Comparison of ENCODE assay signal across 13 mouse cellular contexts in genomic region chr9:119010156-119010710, GRCm38 (mm10). TPM values are rescaled to one million over a fixed set of nuclear protein-coding genes. Genes with fewer than 3 reads are reported as not detected.
A peak's percentile ranks its signal among the peaks of the same experiment; 100 is the strongest.
DNase-seq lines count a peak whose midpoint lies in the region; ATAC-seq lines count a peak whose summit lies in the region.
"Had no signal": no experiment of that assay in that cellular context is flagged by ENCODE, and none has a peak within 500 bp of the region (broad histone marks: within the 10 kb centered on the region; RNA-seq: fewer than 3 reads in every experiment).

No protein-coding gene starts in this region.

- H3K9me3 ChIP-seq in kidney, embryonic 15.5 days (replicated peaks), result no peaks in the 10 kb centered on the region
- H3K9me3 ChIP-seq in lung, embryonic 16.5 days (ENCODE audit: control insufficient read depth, low read length), result no peaks in the 10 kb centered on the region
- H3K9me3 ChIP-seq: midbrain, embryonic 15.5 days had no signal

- H3K4me1 ChIP-seq in kidney, embryonic 15.5 days, result peaks cover 28% of the 10 kb centered on the region
- peaks cover 36% of the 10 kb centered on the region for H3K4me1 ChIP-seq in lung, embryonic 16.5 days (replicated peaks; ENCODE audit: control insufficient read depth, insufficient read depth, low read length)

- peak; percentile 81 for DNase-seq in urinary bladder, postnatal 14 days (ENCODE audit: low spot score)
- no peak for DNase-seq in urinary bladder, postnatal 10 days (ENCODE audit: low spot score)
- DNase-seq in gastrocnemius, postnatal 25 days, result no peak
- DNase-seq in right cerebral cortex, postnatal 10 days (ENCODE audit: low spot score in 2 of 2), result no peak
- no peak for DNase-seq in adrenal gland, postnatal 4 days (ENCODE audit: low spot score in 2 of 2)
- DNase-seq: cerebellum, postnatal 10 days; heart, postnatal 10 days had no signal

- peaks cover 43% of the 10 kb centered on the region for H3K36me3 ChIP-seq in kidney, embryonic 15.5 days
- H3K36me3 ChIP-seq in lung, embryonic 16.5 days (ENCODE audit: control insufficient read depth, insufficient read depth, low read length), result peaks cover 13% of the 10 kb centered on the region
- H3K36me3 ChIP-seq: midbrain, embryonic 15.5 days had no signal

- H3K27me3 ChIP-seq in kidney, embryonic 15.5 days, result no peaks in the 10 kb centered on the region
- H3K27me3 ChIP-seq in lung, embryonic 16.5 days (ENCODE audit: control insufficient read depth, insufficient read depth, low read depth, low read length), result no peaks in the 10 kb centered on the region
- H3K27me3 ChIP-seq: midbrain, embryonic 15.5 days had no signal

- H3K4me3 ChIP-seq in kidney, embryonic 15.5 days (replicated peaks), result no peak overlapping the region
- H3K4me3 ChIP-seq in lung, embryonic 16.5 days (ENCODE audit: low read length), result no peak overlapping the region
- H3K4me3 ChIP-seq: erythroblast, embryonic 14.5 days; left cerebral cortex, adult 2 months; midbrain, embryonic 15.5 days had no signal

- H3K9ac ChIP-seq in kidney, embryonic 15.5 days, result no peak overlapping the region
- no peak overlapping the region for H3K9ac ChIP-seq in lung, embryonic 16.5 days (ENCODE audit: low read length)
- H3K9ac ChIP-seq: liver, embryonic 14.5 days; midbrain, embryonic 15.5 days had no signal

- H3K4me2 ChIP-seq in kidney, embryonic 15.5 days, result no peak overlapping the region
- peak overlapping the region; percentile 4; the same call in 1 of the 2 replicates for H3K4me2 ChIP-seq in lung, embryonic 16.5 days (ENCODE audit: low read depth, low read length)
- H3K4me2 ChIP-seq: midbrain, embryonic 15.5 days had no signal

- ATAC-seq in kidney, embryonic 15.5 days (replicated peaks; ENCODE audit: low FRiP score), result peak; percentile 52; the same call in 1 of the 2 replicates
- ATAC-seq in lung, embryonic 16.5 days (ENCODE audit: low read depth), result peak; percentile 89
- ATAC-seq: midbrain, embryonic 15.5 days had no signal

- WGBS in kidney, embryonic 15.5 days, result 79% methylated on average over 13 of the region's 13 CpGs
- WGBS in lung, embryonic 16.5 days, result 65% methylated on average over 13 of the region's 13 CpGs

- H3K27ac ChIP-seq in kidney, embryonic 15.5 days, result peak overlapping the region; percentile 51; the same call in 1 of the 2 replicates
- H3K27ac ChIP-seq in lung, embryonic 16.5 days (ENCODE audit: low read length), result peak overlapping the region; percentile 90
- H3K27ac ChIP-seq: left cerebral cortex, adult 2 months; liver, embryonic 14.5 days; midbrain, embryonic 15.5 days had no signal

RNA-seq across cellular contexts. Expression of gene Vill, which starts 42.3 kb away (rescaled TPM):
- polyA plus RNA-seq in kidney, embryonic 15.5 days (2015; fragmentation: Nextera tagmentation; extraction: Ambion mirVana), result 36.4 and 46.2 TPM in 2 replicates
- polyA plus RNA-seq in lung, embryonic 16.5 days (2015; fragmentation: Nextera tagmentation; extraction: Ambion mirVana), result 34.9 and 38.2 TPM in 2 replicates
- under 1 TPM; 0.23 to 0.27 TPM for total RNA-seq in gastrocnemius, postnatal 25 days (2021)
- total RNA-seq in adrenal gland, postnatal 4 days (2021), result 10 to 100 TPM in 1 of 2 experiments, 1 to 10 TPM in 1; 3.2 to 10.1 TPM
- polyA plus RNA-seq: erythroblast, embryonic 14.5 days had no signal
